Mouse (Mus musculus) macrophage (primary cell): Measurements from ENCODE around the gene Gm21775. TPM values are rescaled to one million over a fixed set of nuclear protein-coding genes. Genes with fewer than 3 reads are reported as not detected.
"Not testable (repeated sequence)": the region's sequence is repeated elsewhere in the genome, so short reads cannot be mapped to it uniquely, and the experiment has no call there.

Source experiments
- H3K27ac ChIP-seq: fragments of 350-480 bp; formaldehyde crosslinking; 2 replicates; pipeline ENCODE4 v1.9.0; 2021
- H3K36me3 ChIP-seq: fragments of 350-480 bp; formaldehyde crosslinking; 2 replicates; pipeline ENCODE4 v1.9.0; 2021; ENCODE audit errors: inconsistent target
- H3K4me3 ChIP-seq: fragments of 350-480 bp; formaldehyde crosslinking; 2 replicates; pipeline ENCODE4 v1.9.0; 2021; ENCODE audit errors: inconsistent target
- H3K79me2 ChIP-seq: fragments of 350-480 bp; formaldehyde crosslinking; 2 replicates; pipeline ENCODE4 v1.9.0; 2021; ENCODE audit errors: inconsistent target
- WGBS: methylation state at CpG from one replicate; pipeline ENCODE4 v1.1.7; 2026; ENCODE audit warnings: inconsistent platforms; ENCODE audit not compliant: missing documents; 5-methylcytosine and 5-hydroxymethylcytosine counted together
- polyA plus RNA-seq: library from polyadenylated mRNA; stranded (reverse); fragments of 250-400 nt; gene quantifications from 3 replicates; pipeline ENCODE4 v1.2.4, GENCODE M21; 2018; ENCODE audit warnings: inconsistent platforms
- total RNA-seq, 78 experiments: library from RNA; depleted of rRNA; stranded (reverse); fragments of 250-400 nt; gene quantifications; 1 replicate in 9 of 78; 2 replicates in 24 of 78; 3 replicates in 43 of 78; 4 replicates in 2 of 78; pipeline ENCODE4 v1.2.4; 2018; ENCODE audit warnings: inconsistent platforms in 56 of 78

The Gm21775 gene
- not detected for total RNA-seq (2018; cell fraction: chromatin; rRNA removed)
- not detected for total RNA-seq (2018; cell fraction: cytosol; rRNA removed)
- not detected for total RNA-seq (2018; cell fraction: nucleus; rRNA removed)
- not detected in 3 replicates for polyA plus RNA-seq

- not testable (repeated sequence) for H3K36me3 ChIP-seq, H3K4me3 ChIP-seq, H3K27ac ChIP-seq, H3K79me2 ChIP-seq
- WGBS: no CpG with 5 or more reads among the region's 5 CpGs
Observed at GRCm38 (mm10) chrY:10553153-10553552, at the start of gene Gm21775. Gm21775 (plus strand) TSS chrY:10553453.

- not testable (repeated sequence) for H3K36me3 ChIP-seq, H3K79me2 ChIP-seq, H3K27ac ChIP-seq, H3K4me3 ChIP-seq
Observed at GRCm38 (mm10) chrY:10535942-10536341, 17.3 kb upstream of the Gm21775 start, which contains the start of gene Gm20737. Gm20737 (minus strand) TSS chrY:10536042.

Other genes with a start within 250 kb of the Gm21775 start
- gene Gm20834, start 228.9 kb upstream of the Gm21775 start, polyA plus RNA-seq: not detected in 3 replicates
- not detected in 3 replicates for gene Gm28510, start 140.7 kb upstream of the Gm21775 start, polyA plus RNA-seq
- gene Gm20737, start 17.4 kb upstream of the Gm21775 start, polyA plus RNA-seq: not detected in 3 replicates
- gene Gm21900, start 62.9 kb downstream of the Gm21775 start, polyA plus RNA-seq: not detected in 3 replicates
- gene Gm20777, start 199.0 kb downstream of the Gm21775 start, polyA plus RNA-seq: not detected in 3 replicates